Mouse (Mus musculus): ENCODE measurements at regions not wholly inside any gene's neighbourhood (a gene's known extent, or its start where the extent isn't known, plus 50 kb on each side); places are given as distances from the start of the nearest gene placed in this dataset.
A peak's percentile ranks its signal among the peaks of the same experiment; 100 is the strongest.
"Not testable (repeated sequence)": the region's sequence is repeated elsewhere in the genome, so short reads cannot be mapped to it uniquely, and the experiment has no call there.

DNA sequence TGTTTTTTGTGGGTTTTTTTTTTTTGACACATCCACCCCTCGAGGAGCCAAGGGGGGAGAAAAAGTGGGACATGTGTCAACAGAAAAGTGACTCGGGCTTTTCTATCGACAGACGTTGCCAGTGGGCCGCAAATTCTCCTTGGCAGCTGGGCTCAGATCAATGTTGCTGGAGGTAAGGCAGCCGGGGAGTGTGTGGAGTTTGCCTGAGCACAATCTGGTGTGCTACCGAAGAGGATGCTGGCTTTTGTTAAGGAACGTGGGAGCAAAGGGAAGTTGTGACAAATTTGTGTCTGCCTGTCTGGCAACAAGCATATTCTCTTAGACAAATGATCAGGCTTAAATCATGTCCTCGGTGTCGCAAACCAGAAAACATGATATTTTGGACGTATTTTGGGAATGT is 170.2 kb upstream of the Mon1b start:
- no peak for ATAC-seq (replicated peaks; ENCODE audit: poor library complexity, severe bottlenecking)

- ATAC-seq (replicated peaks; ENCODE audit: poor library complexity, severe bottlenecking), result peak; percentile 82
These were observed 168.7 kb upstream of the Mon1b start for GRCm38 (mm10) chr8:113466683-113467082.

DNA sequence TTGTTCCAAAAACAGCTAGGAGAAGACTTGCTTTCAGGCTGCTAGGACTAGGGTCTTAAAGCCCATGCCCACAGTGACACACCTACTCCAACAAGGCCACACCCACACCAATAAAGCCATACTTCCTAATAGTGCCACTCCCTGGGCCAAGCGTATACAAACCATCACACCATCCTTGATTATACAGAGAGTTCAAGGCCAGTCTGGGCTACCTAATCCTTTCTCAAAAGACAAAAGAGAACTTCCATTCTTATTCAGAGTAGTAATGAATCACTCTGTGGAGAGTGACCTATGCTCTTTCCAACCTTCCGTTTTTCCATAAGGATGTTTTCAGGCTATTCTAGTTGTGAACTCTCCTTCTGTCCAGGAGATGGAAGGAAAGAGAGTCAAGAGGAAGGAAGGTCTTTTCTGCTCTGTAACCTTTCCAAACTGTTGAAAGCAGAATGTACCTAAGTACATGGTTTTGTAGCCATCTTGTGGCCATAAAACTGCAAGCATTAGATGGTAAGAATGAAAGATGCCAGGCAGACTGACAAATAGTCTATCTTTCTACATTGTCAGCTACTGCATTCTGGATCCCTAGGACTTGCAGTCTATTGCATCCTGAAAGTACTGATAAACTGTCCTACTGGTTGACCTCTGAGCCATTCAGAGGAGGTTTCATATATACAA is 145.8 kb upstream of the Mon1b start:
- ATAC-seq (replicated peaks; ENCODE audit: poor library complexity, severe bottlenecking), result no peak

- ATAC-seq (replicated peaks; ENCODE audit: poor library complexity, severe bottlenecking), result no peak
These were observed 144.5 kb upstream of the Mon1b start for GRCm38 (mm10) chr8:113490891-113491290.

DNA sequence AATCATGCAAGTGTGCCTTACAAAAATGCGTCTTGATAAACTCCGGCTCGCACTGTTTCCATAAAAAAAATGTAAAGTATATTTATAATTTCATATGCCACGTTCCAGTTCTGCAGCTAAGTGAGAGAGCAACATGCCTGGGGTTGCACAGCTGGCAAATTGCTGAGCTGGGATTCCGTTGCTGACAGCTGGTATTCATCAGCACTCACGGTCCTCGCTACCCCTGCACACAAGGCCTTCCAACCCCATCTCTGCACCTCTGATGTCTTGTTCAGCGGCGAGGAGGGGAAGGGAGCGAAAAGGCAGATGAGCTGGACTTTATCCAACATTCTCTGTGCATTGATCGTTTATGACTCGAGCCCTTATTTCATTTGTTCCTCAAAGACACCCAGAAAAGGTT is 138.5 kb upstream of the Mon1b start:
- ATAC-seq (replicated peaks; ENCODE audit: poor library complexity, severe bottlenecking), result no peak

- ATAC-seq (replicated peaks; ENCODE audit: poor library complexity, severe bottlenecking), result no peak
These were observed 132.7 kb upstream of the Mon1b start for GRCm38 (mm10) chr8:113502671-113503070.

- no peak for ATAC-seq (replicated peaks; ENCODE audit: poor library complexity, severe bottlenecking)
These were observed 122.5 kb upstream of the Mon1b start for GRCm38 (mm10) chr8:113512856-113513255.

- ATAC-seq (replicated peaks; ENCODE audit: poor library complexity, severe bottlenecking), result no peak
These were observed 121.3 kb upstream of the Mon1b start for GRCm38 (mm10) chr8:113513886-113514730.

DNA sequence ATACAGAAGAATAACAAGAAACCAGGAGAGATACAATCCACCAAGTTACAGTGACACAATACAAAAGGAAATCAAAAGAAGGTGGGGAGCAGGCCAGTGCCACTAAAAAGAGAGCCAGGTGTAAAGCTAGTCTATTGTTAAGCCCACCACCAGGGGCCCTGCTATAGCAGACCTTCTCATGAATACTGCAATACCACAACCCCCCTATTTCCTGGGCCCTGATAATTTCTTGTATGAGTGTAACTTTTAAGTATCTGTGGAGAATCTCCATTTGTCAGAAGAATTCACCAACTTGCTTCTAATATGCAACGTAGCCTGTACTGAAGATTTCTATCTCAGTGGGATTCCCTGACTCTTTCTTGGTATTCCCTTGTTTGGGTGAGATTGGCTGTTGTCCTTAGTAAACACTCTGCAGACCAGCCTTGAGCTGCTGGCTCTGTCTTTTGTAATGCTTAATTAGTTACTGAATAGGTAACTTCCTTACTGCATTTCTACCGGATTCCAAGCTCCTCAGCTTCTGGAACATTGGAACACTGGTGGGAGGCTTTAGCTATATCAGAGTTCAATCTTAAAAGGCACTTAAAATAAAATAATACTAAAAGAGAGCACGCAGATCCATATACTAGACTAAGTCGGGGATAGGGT is 120.5 kb upstream of the Mon1b start:
- ATAC-seq (replicated peaks; ENCODE audit: poor library complexity, severe bottlenecking), result not testable (repeated sequence)

DNA sequence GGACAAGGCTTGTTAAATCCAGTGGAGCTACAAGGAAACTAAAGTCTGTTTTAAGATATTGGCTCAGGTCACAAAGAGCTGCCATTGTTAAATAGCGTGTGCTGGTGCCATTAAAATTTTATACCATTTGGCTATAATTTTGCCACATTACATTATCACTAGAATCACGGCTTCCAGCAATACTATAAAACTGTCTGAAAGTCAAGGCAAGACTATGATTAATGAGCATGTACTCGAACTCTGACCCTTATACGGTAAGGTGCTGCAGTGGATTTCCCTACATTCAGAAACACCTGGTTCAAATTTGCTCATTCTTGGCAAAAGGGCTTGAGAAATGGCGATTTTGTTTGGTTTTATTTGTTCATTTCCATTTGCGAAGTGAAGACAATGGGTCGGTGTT is 119.2 kb upstream of the Mon1b start:
- ATAC-seq (replicated peaks; ENCODE audit: poor library complexity, severe bottlenecking), result no peak

DNA sequence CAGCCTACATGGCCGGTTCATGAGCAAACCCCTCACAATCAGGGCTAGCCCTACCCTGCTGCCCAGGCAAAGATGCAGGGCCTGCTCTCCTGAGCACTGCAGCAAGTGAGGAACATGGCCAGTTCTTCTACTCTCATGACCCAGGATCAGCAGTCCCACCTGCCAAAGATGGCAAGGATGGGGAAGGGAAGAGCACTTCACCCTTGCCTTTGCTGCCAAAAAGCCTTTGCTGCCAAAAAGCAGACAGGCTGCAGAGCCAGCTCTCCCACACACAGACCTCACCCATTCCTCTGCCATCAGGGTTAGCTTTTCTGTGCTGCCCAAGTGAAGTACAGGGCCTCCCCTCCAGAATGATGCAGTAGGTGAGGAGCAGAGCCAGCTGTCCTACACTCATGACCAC is 117.5 kb upstream of the Mon1b start:
- no peak for ATAC-seq (replicated peaks; ENCODE audit: poor library complexity, severe bottlenecking)

DNA sequence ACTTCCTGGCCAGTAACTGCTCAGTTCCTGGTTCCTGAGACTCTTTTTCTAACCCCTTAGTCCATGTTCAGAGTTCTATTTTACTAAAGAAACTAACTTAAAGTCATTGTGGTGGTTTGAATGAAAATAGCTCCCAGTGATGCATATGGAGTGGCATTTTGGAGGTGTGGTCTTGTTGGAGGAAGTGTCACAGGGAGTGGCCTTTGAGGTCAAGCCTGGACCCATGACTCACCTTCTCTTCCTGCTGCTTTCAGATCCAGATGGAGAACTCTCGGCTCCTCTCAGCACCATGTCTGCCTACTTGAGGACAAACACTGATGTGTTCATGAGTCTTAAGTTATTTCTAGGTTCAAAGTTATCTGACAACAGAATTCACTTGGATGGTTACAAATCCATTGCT is 111.8 kb upstream of the Mon1b start:
- no peak for ATAC-seq (replicated peaks; ENCODE audit: poor library complexity, severe bottlenecking)

DNA sequence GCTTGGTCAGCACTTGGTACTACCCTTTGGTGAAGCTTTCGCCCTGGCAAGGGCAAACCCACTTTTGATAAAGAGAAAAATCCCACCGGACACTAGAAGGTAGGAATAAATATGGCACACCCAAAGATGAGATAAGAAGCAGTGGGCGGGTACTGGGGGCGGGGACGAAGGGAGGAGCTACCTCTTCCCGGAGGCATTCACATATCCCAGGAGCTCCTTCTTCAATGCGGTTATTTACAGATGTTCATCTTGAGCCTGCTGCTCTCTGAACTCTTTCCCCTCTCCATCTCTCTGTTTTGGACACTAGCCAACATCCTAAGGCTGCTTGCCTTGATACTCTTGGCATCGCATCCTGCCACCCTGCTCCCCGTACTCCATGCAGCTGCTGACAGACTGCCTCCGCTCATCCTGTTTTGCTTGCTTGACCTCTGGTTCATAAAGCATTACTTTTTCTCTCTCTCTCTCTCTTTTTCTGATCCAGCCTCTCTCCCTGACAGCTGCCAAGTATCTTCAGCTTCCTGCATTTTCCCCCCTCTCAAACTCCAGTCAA is 104.2 kb upstream of the Mon1b start:
- no peak for ATAC-seq (replicated peaks; ENCODE audit: poor library complexity, severe bottlenecking)

- no peak for ATAC-seq (replicated peaks; ENCODE audit: poor library complexity, severe bottlenecking)
These were observed 102.5 kb upstream of the Mon1b start for GRCm38 (mm10) chr8:113532881-113533280.

- no peak for ATAC-seq (replicated peaks; ENCODE audit: poor library complexity, severe bottlenecking)
These were observed 94.0 kb upstream of the Mon1b start for GRCm38 (mm10) chr8:113541437-113541836.

DNA sequence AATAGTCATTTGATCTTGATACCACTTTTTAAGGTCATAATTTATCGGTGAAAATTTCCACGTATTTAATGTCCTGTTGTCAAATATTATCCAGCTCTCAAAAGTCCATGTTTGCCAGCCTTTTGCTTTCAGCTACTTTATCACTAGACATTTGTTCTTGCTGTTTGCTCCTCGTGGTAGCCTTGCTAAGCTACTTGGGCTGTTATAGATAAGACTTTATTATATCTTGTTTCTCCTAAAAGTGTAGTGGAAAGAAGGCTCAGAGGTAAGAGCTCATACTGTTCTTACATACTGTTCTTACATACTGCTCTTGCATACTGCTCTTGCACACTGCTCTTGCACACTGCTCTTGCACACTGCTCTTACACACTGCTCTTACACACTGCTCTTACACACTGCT is 93.3 kb upstream of the Mon1b start:
- no peak for ATAC-seq (replicated peaks; ENCODE audit: poor library complexity, severe bottlenecking)

GRCm38 (mm10) chr8:113542713-113543112 is 92.7 kb upstream of the Mon1b start:
- no peak for ATAC-seq (replicated peaks; ENCODE audit: poor library complexity, severe bottlenecking)

DNA sequence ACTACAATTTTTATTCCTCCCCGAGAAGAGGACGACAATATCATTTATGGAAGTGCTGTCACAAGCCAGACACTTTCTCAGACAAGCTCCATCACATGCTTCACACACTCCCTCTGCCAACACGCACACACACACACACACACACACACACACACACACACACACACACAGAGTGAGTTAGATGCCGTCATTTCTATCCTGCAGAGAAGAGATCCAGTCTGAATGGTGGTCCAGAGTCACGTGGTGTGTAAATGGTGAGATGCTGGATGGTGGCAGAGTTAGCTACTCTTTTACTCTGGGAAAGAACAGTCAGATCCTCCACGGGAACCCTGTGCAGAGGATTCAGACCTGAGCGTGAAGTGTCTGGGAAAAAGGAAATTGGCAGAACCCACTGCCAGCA is 86.2 kb upstream of the Mon1b start:
- no peak for ATAC-seq (replicated peaks; ENCODE audit: poor library complexity, severe bottlenecking)

GRCm38 (mm10) chr8:113551454-113552273 is 83.7 kb upstream of the Mon1b start:
- peak; percentile 58 for ATAC-seq (replicated peaks; ENCODE audit: poor library complexity, severe bottlenecking)

GRCm38 (mm10) chr8:113552826-113553225 is 82.6 kb upstream of the Mon1b start:
- no peak for ATAC-seq (replicated peaks; ENCODE audit: poor library complexity, severe bottlenecking)

Data from granulocyte monocyte progenitor cell, adult 5-6 weeks (primary cell).